Mouse (Mus musculus) forebrain, embryonic 12.5 days (tissue): ENCODE measurements around the gene Mettl23. TPM values are rescaled to one million over a fixed set of nuclear protein-coding genes. Genes with fewer than 3 reads are reported as not detected.
A peak's percentile ranks its signal among the peaks of the same experiment; 100 is the strongest.

ENCODE experiments used
- ATAC-seq: fragments of 200-750 bp; cut with Nextera tagmentation; 2 replicates; pipeline ENCODE4 v1.8.0; 2017; ENCODE audit warnings: moderate TSS enrichment; ENCODE audit not compliant: low FRiP score
- H3K27ac ChIP-seq: fragments of 300-500 bp; sonication (generic); 2 replicates; pipeline ENCODE4 v1.5.1; 2016; ENCODE audit warnings: mild to moderate bottlenecking
- H3K27me3 ChIP-seq: fragments of 300-500 bp; sonication (generic); 2 replicates; pipeline ENCODE4 v1.6.1; 2016; ENCODE audit warnings: mild to moderate bottlenecking
- H3K36me3 ChIP-seq: fragments of 300-500 bp; sonication (generic); replicated peaks from 2 replicates; pipeline ENCODE4 v1.6.1; 2016; ENCODE audit warnings: mild to moderate bottlenecking
- H3K4me1 ChIP-seq: fragments of 300-500 bp; sonication (generic); 2 replicates; pipeline ENCODE4 v1.6.1; 2016
- H3K4me2 ChIP-seq: fragments of 300-500 bp; sonication (generic); 2 replicates; pipeline ENCODE4 v1.6.1; 2016; ENCODE audit warnings: mild to moderate bottlenecking, moderate library complexity
- H3K4me3 ChIP-seq: fragments of 300-500 bp; sonication (generic); replicated peaks from 2 replicates; pipeline ENCODE4 v1.5.1; 2016; ENCODE audit warnings: mild to moderate bottlenecking
- H3K9ac ChIP-seq: fragments of 300-500 bp; sonication (generic); 2 replicates; pipeline ENCODE4 v1.6.1; 2016; ENCODE audit warnings: mild to moderate bottlenecking
- H3K9me3 ChIP-seq: fragments of 300-500 bp; sonication (generic); 2 replicates; pipeline ENCODE4 v1.6.1; 2016
- WGBS: fragments of 180-500 bp; shearing (Covaris S2); methylation state at CpG from one replicate; pipeline ENCODE4 v1.1.7; 2016; 5-methylcytosine and 5-hydroxymethylcytosine counted together
- polyA plus RNA-seq: library from polyadenylated mRNA; unstranded; fragments of >200 nt; fragmentation: Nextera tagmentation; extraction: Ambion mirVana; gene quantifications from 2 replicates; pipeline ENCODE4 v1.2.1, GENCODE M21; 2016

Gene Mettl23
- polyA plus RNA-seq, 1 experiment from 2014 or later: 65.8 TPM

DNA sequence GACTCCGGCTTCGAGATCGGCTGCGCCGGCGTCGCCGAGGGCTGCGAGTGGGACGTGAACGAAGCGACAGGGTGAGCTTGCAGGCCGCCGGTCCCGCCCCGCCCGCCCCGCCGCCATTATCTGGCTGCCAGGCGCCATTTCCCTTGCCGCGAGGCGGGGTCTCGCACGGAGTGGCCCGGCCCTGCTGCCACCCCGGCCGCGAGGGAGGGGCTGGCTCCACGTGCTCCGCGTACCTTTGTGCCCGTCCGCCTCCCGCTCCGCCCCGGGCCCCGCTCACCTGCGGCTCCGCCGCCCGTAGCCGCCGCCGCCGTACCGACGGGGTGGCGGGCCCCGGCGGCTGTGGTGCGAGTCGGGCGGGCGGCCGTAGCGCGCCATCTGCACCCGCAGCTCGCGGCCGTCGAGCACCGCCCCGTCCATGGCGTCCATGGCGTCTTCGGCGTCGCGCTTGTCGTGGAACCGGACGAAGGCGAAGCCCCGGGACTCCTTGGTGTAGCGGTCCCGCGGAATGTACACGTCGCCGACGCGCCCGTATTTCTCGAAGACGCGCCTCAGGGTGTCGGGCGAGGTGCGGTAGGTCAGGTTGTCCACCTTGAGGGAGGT lies 9.3 kb downstream of the Mettl23 start, which contains the start of gene Mfsd11:
Gene Mfsd11, plus strand, starts transcription at position 150 of the 600 bp plus-strand sequence.
- Histone ChIP-seq H3K9ac (peak within 1 kb of the TSS; percentile 98), H3K4me3 (peak within 1 kb of the TSS; percentile 95), H3K4me1 (peaks cover 21% of the 10 kb centered on the region), H3K4me2 (peak within 1 kb of the TSS; percentile 77), H3K36me3 (peaks cover 35% of the 10 kb centered on the region), H3K9me3 (no peaks in the 10 kb centered on the region), H3K27ac (peak within 1 kb of the TSS; percentile 99), H3K27me3 (no peaks in the 10 kb centered on the region)
- peak; percentile 73 for ATAC-seq
- WGBS: under 1% methylated on average over 71 of the region's 91 CpGs

DNA sequence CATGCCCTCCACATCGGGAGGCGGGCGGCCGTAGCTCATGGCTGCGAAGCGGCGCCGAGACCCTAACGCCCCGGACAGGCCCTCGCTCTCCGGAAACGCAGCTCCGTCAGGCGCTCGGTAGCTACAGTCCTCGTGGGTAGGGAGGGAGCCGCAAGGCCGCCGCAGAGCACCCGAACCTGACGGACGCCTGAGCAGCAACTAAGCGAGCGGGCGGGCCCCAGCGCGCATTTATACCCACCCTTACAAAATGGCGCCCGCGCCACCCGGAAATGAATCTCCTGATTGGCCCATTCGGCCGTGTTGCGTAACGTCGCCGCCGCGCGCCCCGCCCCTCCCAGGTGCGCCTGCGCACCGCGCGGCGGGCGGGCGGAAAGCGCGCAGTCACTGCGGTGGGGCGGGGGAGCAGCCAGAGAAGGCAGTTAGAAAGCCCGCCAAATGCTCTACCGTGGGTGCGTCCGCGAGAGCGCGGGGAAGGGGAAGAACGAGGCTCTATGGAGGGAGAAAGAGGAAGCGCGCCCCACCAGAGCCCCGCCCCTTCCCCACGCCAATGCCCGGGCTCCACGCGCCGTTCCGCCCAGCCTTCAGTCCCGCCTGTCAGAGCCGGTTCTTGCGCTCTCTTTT lies 9.9 kb downstream of the Mettl23 start, which contains the start of gene Srsf2:
Gene Srsf2, minus strand, starts transcription at position 204 of the 621 bp plus-strand sequence.
- Histone ChIP-seq H3K4me1 (peaks cover 21% of the 10 kb centered on the region), H3K4me2 (peak within 1 kb of the TSS; percentile 77), H3K9ac (peak within 1 kb of the TSS; percentile 98), H3K27me3 (no peaks in the 10 kb centered on the region), H3K4me3 (peak within 1 kb of the TSS; percentile 95), H3K9me3 (no peaks in the 10 kb centered on the region), H3K36me3 (peaks cover 30% of the 10 kb centered on the region), H3K27ac (peak within 1 kb of the TSS; percentile 99)
- peak; percentile 90 for ATAC-seq
- under 1% methylated on average over 74 of the region's 74 CpGs for WGBS

DNA sequence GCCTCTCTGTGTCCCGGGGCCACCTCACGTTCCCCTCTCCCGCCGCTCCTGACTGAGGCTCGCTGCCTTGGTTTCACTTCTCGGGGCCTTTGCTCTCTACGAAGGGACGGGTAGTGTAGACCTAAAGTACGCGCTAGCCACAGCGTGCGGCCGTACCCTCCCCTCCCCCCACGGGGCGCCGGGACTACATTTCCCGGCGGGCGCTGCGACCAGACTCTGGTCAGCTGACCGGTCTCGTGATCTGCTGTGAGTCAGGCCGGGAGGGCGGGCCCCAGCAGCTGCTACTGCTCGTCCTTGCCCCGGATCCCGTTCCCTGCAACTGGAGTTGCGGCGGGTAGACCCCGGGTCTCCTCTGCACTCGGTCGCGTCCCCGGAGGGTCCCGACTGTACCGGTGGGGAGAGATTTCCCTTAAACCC lies 10.4 kb downstream of the Mettl23 start:
- Histone ChIP-seq H3K4me3 (peak overlapping the region; percentile 95), H3K4me1 (peaks cover 21% of the 10 kb centered on the region), H3K36me3 (peaks cover 25% of the 10 kb centered on the region), H3K9ac (peak overlapping the region; percentile 98), H3K27me3 (no peaks in the 10 kb centered on the region), H3K9me3 (no peaks in the 10 kb centered on the region), H3K27ac (peak overlapping the region; percentile 99), H3K4me2 (peak overlapping the region; percentile 77)
- ATAC-seq: peak; percentile 92
- WGBS: under 1% methylated on average over 36 of the region's 36 CpGs

DNA sequence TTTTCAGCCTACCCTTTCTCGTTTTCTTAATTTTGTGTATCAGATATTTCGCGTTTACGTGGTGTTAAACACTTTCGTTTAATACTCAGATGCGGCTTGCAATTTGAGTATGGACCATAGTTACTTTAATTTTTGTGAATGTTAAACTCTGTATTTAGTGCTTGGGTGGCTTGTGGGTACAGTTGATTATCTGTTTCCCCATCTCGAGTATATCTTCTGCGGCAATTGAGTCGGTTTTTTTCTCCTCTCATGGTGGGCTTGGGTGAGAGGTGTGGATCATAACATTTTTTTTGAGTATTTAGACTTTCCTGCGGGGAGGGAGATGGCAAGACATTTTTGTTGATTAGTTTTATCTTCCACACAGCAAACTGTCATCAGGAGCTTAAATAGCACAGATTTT lies 11.2 kb downstream of the Mettl23 start:
- H3K27ac ChIP-seq: peak overlapping the region; percentile 99; the same call in 1 of the 2 replicates
- 52% methylated on average over 10 of the region's 10 CpGs for WGBS
- no peaks in the 10 kb centered on the region for H3K9me3 ChIP-seq
- H3K4me1 ChIP-seq: peaks cover 21% of the 10 kb centered on the region
- H3K9ac ChIP-seq: peak overlapping the region; percentile 98
- peak overlapping the region; percentile 95 for H3K4me3 ChIP-seq
- H3K27me3 ChIP-seq: no peaks in the 10 kb centered on the region
- H3K36me3 ChIP-seq: peaks cover 17% of the 10 kb centered on the region
- H3K4me2 ChIP-seq: peak overlapping the region; percentile 77
- no peak for ATAC-seq

DNA sequence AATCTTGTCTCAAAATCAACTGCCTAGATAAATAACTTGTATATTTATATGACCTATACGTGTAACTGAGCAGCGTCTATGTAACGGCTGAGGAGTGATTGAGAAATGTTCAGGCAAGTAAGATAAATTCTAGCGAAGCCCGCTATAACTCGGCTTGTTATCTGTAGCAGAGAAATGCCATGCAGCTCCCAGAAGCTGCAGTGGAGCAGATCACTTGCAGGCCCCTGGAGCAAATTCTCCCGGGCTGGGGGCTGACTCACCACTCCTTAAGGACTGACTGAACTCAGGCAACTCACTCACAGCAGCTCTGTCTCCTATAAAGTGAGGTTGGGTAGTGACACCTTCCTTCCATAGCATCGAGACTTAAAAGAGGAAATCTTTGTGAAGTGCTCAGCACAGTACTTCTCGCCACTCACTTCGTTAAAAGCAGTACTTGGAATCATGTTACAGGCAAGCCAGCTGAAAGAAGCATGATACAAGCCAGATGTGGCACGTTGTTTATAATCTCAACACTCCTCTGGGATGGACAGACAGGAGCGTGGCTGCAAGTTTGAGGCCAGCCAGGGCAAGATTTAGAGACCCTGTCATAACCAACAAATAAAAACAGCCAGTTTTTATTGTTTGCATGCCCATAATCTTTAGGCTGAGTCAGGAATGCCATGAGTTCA lies 14.2 kb downstream of the Mettl23 start:
- Histone ChIP-seq H3K27ac (no peak overlapping the region), H3K4me1 (peaks cover 12% of the 10 kb centered on the region), H3K4me3 (no peak overlapping the region), H3K36me3 (peaks cover 24% of the 10 kb centered on the region), H3K27me3 (no peaks in the 10 kb centered on the region), H3K4me2 (no peak overlapping the region), H3K9me3 (no peaks in the 10 kb centered on the region), H3K9ac (no peak overlapping the region)
- WGBS: 85% methylated on average over 12 of the region's 12 CpGs
- no peak for ATAC-seq

DNA sequence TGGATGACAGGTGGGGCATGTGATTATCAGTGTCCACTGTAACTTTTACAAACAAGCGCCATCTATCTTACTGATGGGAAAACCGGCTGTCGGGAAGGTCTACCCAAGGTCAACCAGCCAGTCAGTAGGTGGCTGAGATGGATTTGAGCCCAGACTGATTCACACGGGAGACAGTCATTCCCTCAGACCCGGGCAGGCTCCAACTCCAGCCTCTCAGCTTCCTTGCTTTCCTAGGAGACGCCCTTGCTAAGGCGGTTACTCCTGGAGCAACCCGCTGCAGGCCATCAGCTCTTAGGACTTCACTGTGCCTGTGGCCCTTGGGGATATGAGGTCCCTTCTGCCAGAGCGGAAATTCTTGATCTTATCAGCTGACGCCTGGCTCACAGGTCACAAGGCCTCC lies 21.4 kb downstream of the Mettl23 start:
- Histone ChIP-seq H3K36me3 (peaks cover 66% of the 10 kb centered on the region), H3K27me3 (no peaks in the 10 kb centered on the region), H3K9me3 (no peaks in the 10 kb centered on the region), H3K4me2 (no peak overlapping the region), H3K9ac (no peak overlapping the region), H3K4me3 (no peak overlapping the region), H3K27ac (no peak overlapping the region), H3K4me1 (no peaks in the 10 kb centered on the region)
- 89% methylated on average over 10 of the region's 10 CpGs for WGBS
- ATAC-seq: no peak

DNA sequence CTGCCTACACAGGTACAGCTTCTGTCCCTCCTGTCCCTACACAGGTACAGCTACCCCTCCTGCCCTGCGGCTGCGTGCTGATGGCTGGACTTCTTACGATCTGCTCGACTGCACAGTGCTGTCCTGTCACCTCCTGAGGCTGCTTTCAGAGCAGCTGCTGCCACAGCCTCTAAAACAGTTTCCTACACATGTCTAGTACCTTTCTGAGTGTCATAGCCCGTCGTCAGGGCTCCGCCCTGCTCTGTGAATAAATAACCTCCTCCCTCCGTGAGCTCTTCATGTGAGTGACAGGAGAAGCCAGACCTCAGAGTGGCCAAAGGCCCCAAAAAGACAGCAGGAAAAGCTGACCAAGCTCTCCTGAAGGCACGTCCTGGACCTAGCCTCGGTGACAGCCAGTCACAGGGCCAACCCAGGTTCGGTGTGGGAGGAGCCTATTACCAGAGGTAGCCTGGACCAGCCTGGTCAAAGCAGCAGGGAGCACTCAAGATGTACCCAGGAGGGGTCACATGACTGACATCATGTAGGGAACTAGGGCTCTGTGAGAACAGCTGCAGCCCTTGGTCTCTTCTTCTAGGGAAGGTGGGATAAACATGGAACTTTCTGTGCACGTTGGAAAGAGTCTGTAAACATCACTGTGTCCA lies 23.0 kb downstream of the Mettl23 start:
- Histone ChIP-seq H3K4me2 (no peak overlapping the region), H3K27ac (no peak overlapping the region), H3K36me3 (peaks cover 64% of the 10 kb centered on the region), H3K4me3 (no peak overlapping the region), H3K9ac (no peak overlapping the region), H3K9me3 (no peaks in the 10 kb centered on the region), H3K4me1 (no peaks in the 10 kb centered on the region), H3K27me3 (no peaks in the 10 kb centered on the region)
- ATAC-seq: no peak
- 79% methylated on average over 12 of the region's 12 CpGs for WGBS

DNA sequence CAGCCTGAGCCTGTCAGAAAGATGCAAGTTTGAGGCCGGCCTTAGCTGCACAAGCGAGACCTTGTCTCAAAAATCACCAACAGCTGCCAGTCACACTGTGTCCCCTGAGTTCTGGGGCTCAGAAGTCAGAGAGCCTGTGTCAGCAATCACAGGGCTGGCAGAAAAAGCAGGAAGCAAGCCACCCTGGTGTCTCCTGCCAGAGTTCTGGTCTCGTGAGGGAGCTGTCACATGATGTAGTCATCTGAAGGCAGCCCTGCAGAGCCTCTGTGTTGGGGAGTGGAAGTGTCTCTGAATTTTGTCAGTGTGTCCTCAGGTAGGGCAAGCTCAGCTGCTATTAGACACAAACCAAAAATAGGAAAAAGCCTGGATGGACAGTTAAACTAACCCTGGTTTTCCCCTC lies 25.1 kb downstream of the Mettl23 start:
- Histone ChIP-seq H3K27me3 (no peaks in the 10 kb centered on the region), H3K4me2 (no peak overlapping the region), H3K27ac (no peak overlapping the region), H3K4me1 (no peaks in the 10 kb centered on the region), H3K4me3 (no peak overlapping the region), H3K36me3 (peaks cover 58% of the 10 kb centered on the region), H3K9me3 (no peaks in the 10 kb centered on the region), H3K9ac (no peak overlapping the region)
- WGBS: 72% methylated on average over 3 of the region's 3 CpGs
- no peak for ATAC-seq

DNA sequence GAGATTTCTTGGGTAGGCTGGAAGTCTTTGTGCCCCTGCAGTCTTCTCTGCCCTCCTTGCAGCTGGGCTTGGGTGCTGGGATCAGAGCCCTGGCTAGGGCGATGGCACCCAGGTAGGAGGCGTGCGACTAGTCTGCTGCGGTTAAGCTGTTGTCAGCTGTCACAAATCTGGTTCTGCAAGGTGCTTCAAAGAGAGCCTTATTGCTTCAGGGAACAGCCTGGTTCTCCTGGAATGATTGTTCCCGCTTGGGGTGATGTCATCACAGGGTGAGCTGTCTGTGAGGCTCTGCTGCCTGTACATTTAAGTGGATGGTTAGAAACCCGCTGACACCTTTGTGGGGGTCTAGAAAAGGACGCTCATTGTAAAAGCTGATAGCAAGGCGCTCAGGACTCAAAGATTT lies 26.1 kb downstream of the Mettl23 start:
- ATAC-seq: no peak
- no peaks in the 10 kb centered on the region for H3K9me3 ChIP-seq
- no peak overlapping the region for H3K27ac ChIP-seq
- no peak overlapping the region for H3K4me3 ChIP-seq
- no peak overlapping the region for H3K9ac ChIP-seq
- no peak overlapping the region for H3K4me2 ChIP-seq
- WGBS: 89% methylated on average over 8 of the region's 8 CpGs
- no peaks in the 10 kb centered on the region for H3K27me3 ChIP-seq
- peaks cover 58% of the 10 kb centered on the region for H3K36me3 ChIP-seq
- no peaks in the 10 kb centered on the region for H3K4me1 ChIP-seq

DNA sequence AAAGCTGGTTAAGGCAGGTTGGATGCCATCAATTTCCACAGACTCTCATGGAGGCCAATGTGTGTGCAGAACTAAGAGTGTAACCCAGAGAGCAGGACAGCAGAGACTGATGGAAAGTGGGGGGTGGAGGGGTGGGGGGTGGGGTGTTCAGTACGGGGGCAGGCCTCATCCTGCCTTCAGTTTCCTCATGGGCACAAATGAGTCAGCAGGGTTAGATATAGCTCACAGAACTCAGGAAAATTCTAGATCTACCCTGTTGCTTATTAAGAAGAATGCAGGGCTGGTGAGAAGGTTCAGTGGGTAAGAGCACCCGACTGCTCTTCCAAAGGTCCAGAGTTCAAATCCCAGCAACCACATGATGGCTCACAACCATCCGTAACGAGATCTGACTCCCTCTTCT lies 26.6 kb downstream of the Mettl23 start:
- no peak overlapping the region for H3K9ac ChIP-seq
- H3K36me3 ChIP-seq: peaks cover 61% of the 10 kb centered on the region
- H3K27me3 ChIP-seq: no peaks in the 10 kb centered on the region
- H3K9me3 ChIP-seq: no peaks in the 10 kb centered on the region
- H3K4me3 ChIP-seq: no peak overlapping the region
- no peaks in the 10 kb centered on the region for H3K4me1 ChIP-seq
- no peak overlapping the region for H3K27ac ChIP-seq
- H3K4me2 ChIP-seq: no peak overlapping the region
- 91% methylated on average over 4 of the region's 4 CpGs for WGBS
- no peak for ATAC-seq

DNA sequence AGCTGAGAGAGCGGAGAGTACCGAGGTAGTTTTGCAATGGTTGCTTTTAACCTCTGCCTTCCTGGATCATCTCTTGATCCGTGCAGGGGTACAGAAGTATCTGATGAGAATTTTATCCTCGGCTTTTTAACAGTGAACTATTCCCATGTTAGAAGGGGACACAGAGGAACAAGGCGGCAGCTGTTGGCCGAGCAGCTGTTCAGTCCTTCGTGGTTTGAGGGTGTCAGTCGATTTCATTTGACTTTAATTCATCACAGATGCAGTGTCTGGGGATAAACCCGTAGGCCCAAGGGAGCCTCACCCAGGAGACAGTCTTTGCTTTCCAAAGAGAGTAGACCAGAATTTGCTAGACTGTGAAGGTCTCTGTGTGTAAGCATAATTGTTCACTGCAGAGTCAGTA lies 28.5 kb downstream of the Mettl23 start:
- no peaks in the 10 kb centered on the region for H3K27me3 ChIP-seq
- H3K4me1 ChIP-seq: no peaks in the 10 kb centered on the region
- H3K36me3 ChIP-seq: peaks cover 52% of the 10 kb centered on the region
- 89% methylated on average over 9 of the region's 9 CpGs for WGBS
- H3K4me3 ChIP-seq: no peak overlapping the region
- no peak overlapping the region for H3K27ac ChIP-seq
- no peak for ATAC-seq
- no peak overlapping the region for H3K4me2 ChIP-seq
- no peaks in the 10 kb centered on the region for H3K9me3 ChIP-seq
- H3K9ac ChIP-seq: no peak overlapping the region

DNA sequence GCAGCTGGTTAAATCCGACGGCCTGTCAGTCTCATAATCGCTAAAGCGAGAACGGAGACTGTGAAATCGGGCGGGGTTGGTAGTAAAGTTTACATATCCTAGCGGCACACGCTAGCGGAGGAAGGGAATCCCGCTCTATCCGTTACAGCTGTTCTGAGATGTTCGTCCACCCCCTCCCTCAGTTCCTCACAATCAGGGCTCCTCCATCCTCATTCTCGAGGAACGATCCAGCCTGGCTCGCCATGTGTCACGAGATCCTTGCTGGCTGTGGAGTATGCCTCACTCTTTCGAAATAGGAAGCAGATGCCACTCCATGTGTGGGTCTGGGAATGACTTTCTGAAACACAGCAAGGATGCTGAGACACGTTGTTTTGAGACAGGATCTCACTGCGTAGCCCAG lies 30.9 kb downstream of the Mettl23 start:
- 88% methylated on average over 20 of the region's 20 CpGs for WGBS
- H3K36me3 ChIP-seq: peaks cover 40% of the 10 kb centered on the region

More for the DNA sequence above, 30.9 kb downstream of the Mettl23 start:
- H3K4me1 ChIP-seq: no peaks in the 10 kb centered on the region
- H3K9ac ChIP-seq: no peak overlapping the region
- H3K27me3 ChIP-seq: no peaks in the 10 kb centered on the region
- no peaks in the 10 kb centered on the region for H3K9me3 ChIP-seq
- no peak overlapping the region for H3K4me2 ChIP-seq
- no peak overlapping the region for H3K27ac ChIP-seq
- H3K4me3 ChIP-seq: no peak overlapping the region
- no peak for ATAC-seq
